Mouse (Mus musculus) gastrocnemius, adult 18-20 months (tissue): ENCODE data around the gene Arl11. TPM values are rescaled to one million over a fixed set of nuclear protein-coding genes. Genes with fewer than 3 reads are reported as not detected.

ENCODE experiments used
- DNase-seq: peaks from one replicate; pipeline ENCODE4 v3.0.0; 2021; ENCODE audit warnings: low spot score
- long read RNA-seq, 2 experiments: library from polyadenylated mRNA; stranded (forward); transcript quantifications; one replicate each; pipeline ENCODE4 v2.0.0; 2021
- total RNA-seq, 2 experiments: library from RNA; stranded (reverse); gene quantifications; 2 replicates each; pipeline ENCODE4 v1.2.3; 2021

Gene Arl11
- under 1 TPM; 0.16 to 0.24 TPM for total RNA-seq
- long read RNA-seq, experiment 1, result 0 reads
- long read RNA-seq, experiment 2, result 0 reads

- peak; percentile 17 for DNase-seq
These were observed at the start of gene Arl11 for GRCm38 (mm10) chr14:61309593-61309992. Gene Arl11, plus strand, starts transcription at chr14:61309753.

GRCm38 (mm10) chr14:61267908-61268475 lies 41.6 kb upstream of the Arl11 start:
- DNase-seq, result peak; percentile 56

- no peak for DNase-seq
These were observed 34.9 kb upstream of the Arl11 start for GRCm38 (mm10) chr14:61274414-61275198.

GRCm38 (mm10) chr14:61277285-61277684 lies 32.3 kb upstream of the Arl11 start:
- DNase-seq, result peak; percentile 47

- no peak for DNase-seq
These were observed 30.8 kb upstream of the Arl11 start for GRCm38 (mm10) chr14:61278676-61279300.

- no peak for DNase-seq
These were observed 20.8 kb upstream of the Arl11 start for GRCm38 (mm10) chr14:61288606-61289286.

- peak; percentile 11 for DNase-seq
These were observed 18.9 kb upstream of the Arl11 start for GRCm38 (mm10) chr14:61290664-61291063.

- peak; percentile 75 for DNase-seq
These were observed 15.4 kb upstream of the Arl11 start for GRCm38 (mm10) chr14:61293884-61294737.

GRCm38 (mm10) chr14:61294738-61295079 lies 14.8 kb upstream of the Arl11 start:
- peak; percentile 63 for DNase-seq

- no peak for DNase-seq
These were observed 9.7 kb upstream of the Arl11 start for GRCm38 (mm10) chr14:61299810-61300209.

- DNase-seq, result no peak
These were observed 8.2 kb upstream of the Arl11 start for GRCm38 (mm10) chr14:61301323-61301722.

GRCm38 (mm10) chr14:61302428-61302827 lies 7.1 kb upstream of the Arl11 start:
- DNase-seq, result no peak

- no peak for DNase-seq
These were observed 5.5 kb upstream of the Arl11 start for GRCm38 (mm10) chr14:61303969-61304609.

GRCm38 (mm10) chr14:61310036-61310772 lies 651 bp downstream of the Arl11 start:
- DNase-seq, result no peak

GRCm38 (mm10) chr14:61310963-61311362 lies 1.4 kb downstream of the Arl11 start:
- DNase-seq, result no peak

- DNase-seq, result peak; percentile 67
These were observed 7.3 kb downstream of the Arl11 start for GRCm38 (mm10) chr14:61316861-61317260.

GRCm38 (mm10) chr14:61320765-61321164 lies 11.2 kb downstream of the Arl11 start:
- DNase-seq, result no peak

GRCm38 (mm10) chr14:61321200-61321599 lies 11.6 kb downstream of the Arl11 start:
- no peak for DNase-seq

- no peak for DNase-seq
These were observed 13.2 kb downstream of the Arl11 start for GRCm38 (mm10) chr14:61322740-61323139.

- peak; percentile 37 for DNase-seq
These were observed 17.5 kb downstream of the Arl11 start for GRCm38 (mm10) chr14:61327007-61327406.
